Mouse (Mus musculus): ENCODE measurements around the gene Ifi35.

GRCm38 (mm10) chr11:101419610-101420009 lies 28.6 kb upstream of the Ifi35 start:
- TF ChIP-seq NANOG (IDR thresholded peaks at IDR 0.05; ENCODE audit: borderline replicate concordance, low read length) (no peak), CTCF (conservative IDR thresholded peaks at IDR 0.05; ENCODE audit: low read length) (no peak; the same call in 1 of the 2 replicates), POU5F1 (IDR thresholded peaks at IDR 0.05; ENCODE audit: borderline replicate concordance, low read length) (no peak)
